In genomic region chr15:84446997-84447396, GRCm38 (mm10) we compare ENCODE assay signal across 10 mouse cellular contexts. TPM values are rescaled to one million over a fixed set of nuclear protein-coding genes. Genes with fewer than 3 reads are reported as not detected.
DNase-seq lines count a peak whose midpoint lies in the region; ATAC-seq and TF ChIP-seq lines count a peak whose summit lies in the region.
"Had no signal": no experiment of that assay in that cellular context is flagged by ENCODE, and none has a peak within 500 bp of the region (broad histone marks: within the 10 kb centered on the region; RNA-seq: fewer than 3 reads in every experiment).

Shisal1 (minus strand) TSS chr15:84447097.

- 16% methylated on average over 9 of the region's 9 CpGs for WGBS in limb, embryonic 14.5 days

- no peaks in the 10 kb centered on the region for H3K9me3 ChIP-seq in limb, embryonic 14.5 days (ENCODE audit: control insufficient read depth, low read length)

- TF ChIP-seq CTCF in testis, adult 2 months (IDR thresholded peaks at IDR 0.05; ENCODE audit: control insufficient read depth, insufficient read depth, insufficient replicate concordance, low read depth, low read length) = no peak

- no peak for DNase-seq in gastrocnemius, postnatal 4 days (ENCODE audit: low spot score in 2 of 2)
- DNase-seq in gastrocnemius, adult 18-20 months (ENCODE audit: low spot score) = no peak
- DNase-seq in testis, postnatal 14 days (ENCODE audit: low spot score) = no peak
- DNase-seq in limb, embryonic 14.5 days (ENCODE audit: low spot score) = no peak
- no peak for DNase-seq in thymus, postnatal 14 days
- no peak for DNase-seq in urinary bladder, postnatal 14 days (ENCODE audit: low spot score)
- no peak for DNase-seq in kidney, postnatal 4 days
- DNase-seq: right cerebral cortex, adult 18-20 months had no signal

- peak within 1 kb of the TSS; percentile 60 for H3K9ac ChIP-seq in limb, embryonic 14.5 days (ENCODE audit: low read depth, low read length, severe bottlenecking)

- ATAC-seq in limb, embryonic 14.5 days (ENCODE audit: low FRiP score, low read depth) = no peak

- peaks cover 27% of the 10 kb centered on the region for H3K4me1 ChIP-seq in testis, adult 2 months (ENCODE audit: control insufficient read depth, insufficient read depth, low read length)
- H3K4me1 ChIP-seq in limb, embryonic 14.5 days (ENCODE audit: control insufficient read depth, insufficient read depth, low read length) = peaks cover 10% of the 10 kb centered on the region

- H3K4me3 ChIP-seq in testis, adult 2 months (ENCODE audit: control insufficient read depth, low read depth, low read length) = peak within 1 kb of the TSS; percentile 82
- peak within 1 kb of the TSS; percentile 52 for H3K4me3 ChIP-seq in limb, embryonic 14.5 days (replicated peaks; ENCODE audit: low read length)

- no peak for TF ChIP-seq POLR2A in testis, adult 2 months (IDR thresholded peaks at IDR 0.05; ENCODE audit: control insufficient read depth, low read depth, low read length)
- no peak for TF ChIP-seq POLR2A in limb, embryonic 14.5 days (IDR thresholded peaks at IDR 0.05; ENCODE audit: borderline replicate concordance, extremely low read depth, insufficient read depth, insufficient read length)

- no peaks in the 10 kb centered on the region; the same call in 1 of the 2 replicates for H3K27me3 ChIP-seq in testis, adult 2 months (ENCODE audit: control insufficient read depth, insufficient read depth, low read length)
- H3K27me3 ChIP-seq in limb, embryonic 14.5 days (ENCODE audit: control insufficient read depth, insufficient read depth, low read length) = peaks cover 40% of the 10 kb centered on the region

- peak within 1 kb of the TSS; percentile 93 for H3K4me2 ChIP-seq in limb, embryonic 14.5 days (replicated peaks; ENCODE audit: low read depth, low read length, severe bottlenecking)

- H3K27ac ChIP-seq in testis, adult 2 months (ENCODE audit: control insufficient read depth, insufficient read depth, low read depth, low read length) = no peak within 1 kb of the TSS
- H3K27ac ChIP-seq in limb, embryonic 14.5 days (replicated peaks; ENCODE audit: low read depth, low read length) = no peak within 1 kb of the TSS

- H3K36me3 ChIP-seq in testis, adult 2 months (ENCODE audit: control insufficient read depth, insufficient read depth, low read length) = no peaks in the 10 kb centered on the region
- no peaks in the 10 kb centered on the region for H3K36me3 ChIP-seq in limb, embryonic 14.5 days (ENCODE audit: control insufficient read depth, insufficient read depth, low read length)

RNA-seq across cellular contexts. Expression of gene Shisal1, which starts in this region (rescaled TPM):
- 10 to 100 TPM; 26.2 to 44.1 TPM for total RNA-seq in gastrocnemius, postnatal 4 days (2021)
- total RNA-seq in gastrocnemius, adult 18-20 months (2021) = under 1 TPM; 0.38 to 0.57 TPM
- 1.2 and 1.7 TPM in 2 replicates for polyA plus RNA-seq in testis, adult 2 months (2012; rRNA removed)
- polyA plus RNA-seq in limb, embryonic 14.5 days (2012; rRNA removed) = 7.7 and 8.7 TPM in 2 replicates
- polyA plus RNA-seq in limb, embryonic 14.5 days (2014; fragmentation: Nextera tagmentation; extraction: Ambion mirVana) = 4.9 and 5.8 TPM in 2 replicates
- polyA plus RNA-seq: C2C12 had no signal

Comparison
In these comparisons a context has a peak if more than half of its experiments do, and no peak if none do; other contexts are left out.
1. RNA of gene Shisal1 (total RNA-seq): 26.2 to 44.1 TPM in gastrocnemius, postnatal 4 days; 0.38 to 0.57 TPM in gastrocnemius, adult 18-20 months; every median in the first group is over 10 times any median in the second.